In the genomic region with DNA sequence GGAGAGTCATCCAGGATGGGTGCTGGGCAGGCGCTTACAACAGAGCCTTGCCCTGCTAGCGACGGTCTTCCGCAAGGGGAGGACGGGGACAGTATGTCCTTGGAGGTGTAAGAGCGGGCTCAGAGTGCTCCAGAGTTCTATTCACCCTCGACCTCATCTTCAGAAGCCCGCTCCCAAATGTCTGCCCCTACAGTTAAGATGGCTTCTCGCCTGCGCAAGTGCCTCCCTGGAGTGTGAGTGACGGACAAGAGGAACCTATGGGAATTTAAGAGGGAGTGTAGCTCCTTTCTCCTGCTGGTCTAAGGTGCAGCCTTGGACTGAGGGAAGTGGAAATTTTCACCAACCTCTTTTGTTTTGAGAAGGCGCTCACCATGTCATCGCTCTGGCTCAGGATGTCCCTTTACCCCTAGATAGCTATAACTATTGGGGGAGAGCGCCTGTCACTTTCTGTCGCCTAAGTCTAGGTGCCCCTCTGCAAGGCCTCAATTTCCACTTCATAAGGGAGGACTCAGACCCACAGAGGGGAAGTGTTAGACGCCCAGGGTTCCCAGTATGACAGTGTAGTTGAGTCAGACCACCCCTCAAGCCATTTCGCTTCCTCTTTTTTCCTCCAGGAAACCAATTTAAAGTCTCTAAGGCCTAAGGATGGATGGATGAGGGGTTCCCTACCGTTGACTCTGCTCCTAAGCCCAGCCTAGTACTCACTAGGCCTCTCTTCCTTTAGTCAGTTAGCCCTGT, we compare ENCODE assay signal across 8 mouse cellular contexts. TPM values are rescaled to one million over a fixed set of nuclear protein-coding genes. Genes with fewer than 3 reads are reported as not detected.
DNase-seq lines count a peak whose midpoint lies in the region; ATAC-seq and TF ChIP-seq lines count a peak whose summit lies in the region.

A gene (minus strand): TSS at position 212 of the 738 bp plus-strand sequence.

- peaks cover 2% of the 10 kb centered on the region; the same call in 1 of the 2 replicates for H3K36me3 ChIP-seq in kidney, postnatal 0 days (ENCODE audit: insufficient read depth, low read length)
- H3K36me3 ChIP-seq in midbrain, embryonic 14.5 days (ENCODE audit: control insufficient read depth, insufficient read depth, low read length) = no peaks in the 10 kb centered on the region

- H3K27me3 ChIP-seq in kidney, postnatal 0 days (ENCODE audit: insufficient read depth, low read length) = no peaks in the 10 kb centered on the region
- no peaks in the 10 kb centered on the region for H3K27me3 ChIP-seq in midbrain, embryonic 14.5 days (ENCODE audit: control insufficient read depth, insufficient read depth, low read length)

- 50% methylated on average over 18 of the region's 18 CpGs for WGBS in kidney, postnatal 0 days
- 42% methylated on average over 18 of the region's 18 CpGs for WGBS in midbrain, embryonic 14.5 days

- no peak for DNase-seq in kidney, postnatal 0 days (ENCODE audit: low spot score)
- no peak for DNase-seq in kidney, postnatal 14 days
- no peak for DNase-seq in adrenal gland, adult 8-10 months
- DNase-seq in heart, adult 18-20 months = no peak
- no peak for DNase-seq in layer of hippocampus, postnatal 10 days (ENCODE audit: low spot score in 2 of 2)
- no peak for DNase-seq in midbrain, embryonic 14.5 days
- no peak for DNase-seq in T-cell, adult 2 months (ENCODE audit: low spot score)
- no peak for DNase-seq in right cerebral cortex, postnatal 10 days (ENCODE audit: low spot score in 2 of 2)

- H3K4me3 ChIP-seq in kidney, postnatal 0 days (replicated peaks; ENCODE audit: low read depth, low read length) = peak within 1 kb of the TSS; percentile 68
- H3K4me3 ChIP-seq in midbrain, embryonic 14.5 days (replicated peaks; ENCODE audit: low read depth, low read length) = peak within 1 kb of the TSS; percentile 47

- H3K27ac ChIP-seq in kidney, postnatal 0 days = peak within 1 kb of the TSS; percentile 64
- H3K27ac ChIP-seq in midbrain, embryonic 14.5 days (replicated peaks; ENCODE audit: low read depth, low read length) = no peak within 1 kb of the TSS

- no peaks in the 10 kb centered on the region for H3K9me3 ChIP-seq in kidney, postnatal 0 days (replicated peaks; ENCODE audit: low read length)
- no peaks in the 10 kb centered on the region for H3K9me3 ChIP-seq in midbrain, embryonic 14.5 days (ENCODE audit: control insufficient read depth, low read length)

- no peak for TF ChIP-seq CTCF in kidney, postnatal 0 days (IDR thresholded peaks at IDR 0.05; ENCODE audit: low read depth)

- H3K4me1 ChIP-seq in kidney, postnatal 0 days (replicated peaks; ENCODE audit: insufficient read depth, low read length) = peaks cover 23% of the 10 kb centered on the region
- peaks cover 31% of the 10 kb centered on the region for H3K4me1 ChIP-seq in midbrain, embryonic 14.5 days (ENCODE audit: control insufficient read depth, insufficient read depth, low read length)

- peak within 1 kb of the TSS; percentile 72 for H3K4me2 ChIP-seq in kidney, postnatal 0 days (ENCODE audit: low read length)
- H3K4me2 ChIP-seq in midbrain, embryonic 14.5 days (ENCODE audit: low read length) = peak within 1 kb of the TSS; percentile 73

- ATAC-seq in kidney, postnatal 0 days (replicated peaks; ENCODE audit: low FRiP score, low read depth) = no peak
- ATAC-seq in midbrain, embryonic 14.5 days (ENCODE audit: low FRiP score, low TSS enrichment) = no peak

- H3K9ac ChIP-seq in kidney, postnatal 0 days (ENCODE audit: low read depth, low read length) = peak within 1 kb of the TSS; percentile 63
- peak within 1 kb of the TSS; percentile 63 for H3K9ac ChIP-seq in midbrain, embryonic 14.5 days (replicated peaks; ENCODE audit: low read length)

RNA-seq across cellular contexts. Expression of the gene that starts here (rescaled TPM):
- 33.2 and 35.5 TPM in 2 replicates for polyA plus RNA-seq in kidney, postnatal 0 days (2015; fragmentation: Nextera tagmentation; extraction: Ambion mirVana)
- total RNA-seq in adrenal gland, adult 8-10 months (2022) = 100 to 1,000 TPM in 3 of 4 experiments, 10 to 100 TPM in 1; 95.9 to 143 (median 121) TPM
- 10 to 100 TPM; 11.8 to 15.0 TPM for total RNA-seq in heart, adult 18-20 months (2021)
- total RNA-seq in layer of hippocampus, postnatal 10 days (2021) = 10 to 100 TPM; 12.8 to 18.8 TPM
- polyA plus RNA-seq in midbrain, embryonic 14.5 days (2014; fragmentation: Nextera tagmentation; extraction: Ambion mirVana) = 11.3 and 13.1 TPM in 2 replicates

Comparison
In these comparisons a context has a peak if more than half of its experiments do, and no peak if none do; other contexts are left out.
1. RNA of the gene that starts here (total RNA-seq): 95.9 to 143 TPM in adrenal gland, adult 8-10 months; 12.8 to 18.8 TPM in layer of hippocampus, postnatal 10 days and 11.8 to 15.0 TPM in heart, adult 18-20 months; every median in the first group is over 4 times any median in the second.